Mouse (Mus musculus) heart, postnatal 0 days (tissue): ENCODE measurements around the gene Tpd52l1.

Experiments
- CTCF ChIP-seq: IDR thresholded peaks from 2 replicates; pipeline ENCODE4 v1.5.1; 2016; ENCODE audit warnings: antibody characterized with exemption, control low read depth, low read depth
- EP300 ChIP-seq: IDR thresholded peaks from 2 replicates; pipeline ENCODE4 v1.6.1; 2016; ENCODE audit warnings: antibody characterized with exemption, low read depth

DNA sequence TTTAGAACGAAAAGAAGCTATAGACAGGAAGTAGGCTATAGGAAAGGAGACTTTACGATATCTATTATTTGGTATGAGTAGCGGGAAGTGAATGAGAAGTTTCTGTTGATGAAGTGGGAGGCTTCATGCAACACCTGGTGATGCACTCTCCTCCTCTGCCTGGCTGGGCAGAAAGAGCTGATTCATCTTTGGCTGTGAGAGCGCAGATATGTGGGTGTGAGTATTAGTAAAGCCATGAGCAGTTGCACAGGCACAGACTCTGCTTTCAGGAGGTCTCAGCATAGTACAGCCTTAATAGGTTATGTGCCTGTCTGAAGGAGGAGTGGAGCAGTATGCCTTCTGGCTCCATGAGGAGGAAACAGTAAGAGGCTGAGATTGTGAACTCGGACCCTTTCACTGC is 109.3 kb downstream of the Tpd52l1 start:
- TF ChIP-seq CTCF (no peak), EP300 (no peak)
